Mouse (Mus musculus): ENCODE results near the gene Dph2.

DNA sequence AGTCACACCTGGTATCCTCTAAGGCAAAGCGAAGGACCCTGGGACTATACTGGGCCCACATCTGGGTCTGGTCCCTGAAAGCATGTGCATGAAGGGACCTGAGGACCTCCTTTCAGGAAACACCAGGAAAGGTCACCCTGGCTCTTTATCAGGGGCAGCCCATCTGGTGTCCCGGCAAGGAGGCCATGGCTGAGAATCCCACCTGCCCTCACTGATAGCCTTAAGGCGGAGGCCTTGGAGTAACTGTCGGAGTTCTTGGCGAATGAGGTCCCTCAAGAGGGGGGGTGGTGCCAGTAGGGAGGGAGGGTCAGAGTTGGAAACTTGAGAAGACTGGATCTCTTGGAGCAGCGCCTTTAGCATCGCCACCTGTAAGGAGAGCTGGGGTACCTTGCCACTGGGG, 20.0 kb downstream of the Dph2 start:
- TF ChIP-seq CTCF (IDR thresholded peaks at IDR 0.05; ENCODE audit: low read depth), result no peak
- no peak for TF ChIP-seq EP300 (IDR thresholded peaks at IDR 0.05; ENCODE audit: low read depth)
